Mouse (Mus musculus): ENCODE results near the gene Me1. TPM values are rescaled to one million over a fixed set of nuclear protein-coding genes. Genes with fewer than 3 reads are reported as not detected.
A peak's percentile ranks its signal among the peaks of the same experiment; 100 is the strongest.
"Not testable (repeated sequence)": the region's sequence is repeated elsewhere in the genome, so short reads cannot be mapped to it uniquely, and the experiment has no call there.

The Me1 gene
- polyA plus RNA-seq, 1 experiment from 2014 or later: 21.7 TPM

DNA sequence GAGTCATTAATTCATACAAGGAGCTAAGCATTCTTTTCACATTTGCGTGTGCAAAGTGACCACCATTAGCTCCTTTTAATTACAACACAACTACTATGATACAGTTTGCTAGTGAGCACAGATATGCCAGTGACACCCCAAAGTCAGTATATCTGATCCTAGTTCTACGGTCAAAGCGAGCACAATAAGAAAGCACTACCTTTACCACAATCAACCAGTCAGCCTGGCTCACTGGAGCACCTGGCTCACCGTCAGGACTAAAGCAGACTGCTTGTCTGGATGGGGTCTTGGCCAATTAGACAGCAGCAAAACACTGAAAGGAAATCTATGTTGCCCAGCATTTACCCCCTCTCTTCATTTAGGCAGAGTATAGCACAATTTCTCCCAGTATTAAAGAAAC lies 83.7 kb downstream of the Me1 start:
- no peaks in the 10 kb centered on the region for H3K9me3 ChIP-seq (replicated peaks; ENCODE audit: low read length)
- no peak for ATAC-seq (replicated peaks; ENCODE audit: low FRiP score, low read depth)
- no peaks in the 10 kb centered on the region for H3K27me3 ChIP-seq (ENCODE audit: insufficient read depth, low read length)
- TF ChIP-seq CTCF (IDR thresholded peaks at IDR 0.05; ENCODE audit: low read depth): no peak
- no peak overlapping the region for H3K9ac ChIP-seq (ENCODE audit: low read depth, low read length)
- no peaks in the 10 kb centered on the region for H3K36me3 ChIP-seq (ENCODE audit: insufficient read depth, low read length)
- H3K4me3 ChIP-seq (replicated peaks; ENCODE audit: low read depth, low read length): no peak overlapping the region
- H3K4me1 ChIP-seq (replicated peaks; ENCODE audit: insufficient read depth, low read length): no peaks in the 10 kb centered on the region
- 89% methylated on average over 4 of the region's 4 CpGs for WGBS
- DNase-seq (ENCODE audit: low spot score): no peak
- H3K4me2 ChIP-seq (ENCODE audit: low read length): no peak overlapping the region
- no peak overlapping the region for H3K27ac ChIP-seq

DNA sequence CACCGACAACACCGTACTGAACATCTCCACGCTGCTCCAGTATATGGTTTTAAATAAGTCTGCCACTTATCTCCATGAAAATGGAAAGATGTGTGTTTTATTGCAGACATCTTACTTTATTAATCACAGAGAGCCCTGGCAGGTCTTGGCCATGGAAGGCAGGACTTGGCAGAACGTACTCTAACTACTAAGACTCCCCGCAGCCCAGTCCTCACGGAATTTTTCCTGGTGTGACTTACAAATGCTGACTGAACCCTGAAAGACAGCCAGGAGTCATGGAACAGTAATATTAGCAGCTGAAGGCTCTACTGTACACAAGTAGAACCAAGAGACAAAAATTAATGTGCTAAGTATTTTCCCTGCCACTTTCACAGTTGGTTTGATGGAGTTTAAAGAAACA lies 90.0 kb downstream of the Me1 start:
- WGBS: 75% methylated on average over 6 of the region's 6 CpGs
- Histone ChIP-seq H3K4me2 (ENCODE audit: low read length) (no peak overlapping the region), H3K27ac (no peak overlapping the region)

DNA sequence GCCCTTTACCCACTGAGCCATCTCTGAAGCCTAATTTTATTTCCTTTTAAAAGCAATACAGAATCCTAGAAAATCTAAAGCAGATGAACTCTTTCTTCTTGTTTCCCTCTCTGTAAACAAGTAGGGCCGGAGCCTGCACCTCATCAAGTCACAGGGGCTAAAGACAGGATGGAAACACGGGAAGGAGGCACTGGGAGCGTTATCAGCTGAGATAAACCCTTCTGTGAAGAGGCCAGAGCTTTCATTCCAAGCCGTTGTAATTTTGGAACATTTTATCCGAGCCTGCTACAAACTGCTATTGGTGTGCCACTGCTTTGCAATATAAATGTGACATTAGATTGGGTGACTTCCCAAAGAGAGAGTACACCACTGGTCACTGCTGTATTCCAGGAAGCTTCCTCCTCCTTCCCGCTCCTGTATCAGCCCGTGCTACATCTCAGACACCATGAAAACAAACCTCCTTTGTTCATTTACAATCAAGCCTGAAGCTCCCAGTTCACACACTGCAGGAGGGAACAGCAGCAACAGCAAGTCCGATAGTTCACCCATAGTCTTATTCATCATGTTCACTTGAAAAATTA lies 95.9 kb downstream of the Me1 start:
- H3K9me3 ChIP-seq (replicated peaks; ENCODE audit: low read length): no peaks in the 10 kb centered on the region
- no peak overlapping the region for H3K27ac ChIP-seq
- DNase-seq (ENCODE audit: low spot score) (no peak), ATAC-seq (replicated peaks; ENCODE audit: low FRiP score, low read depth) (no peak)
- no peaks in the 10 kb centered on the region for H3K36me3 ChIP-seq (ENCODE audit: insufficient read depth, low read length)
- no peak overlapping the region for H3K4me3 ChIP-seq (replicated peaks; ENCODE audit: low read depth, low read length)
- H3K4me2 ChIP-seq (ENCODE audit: low read length): no peak overlapping the region
- no peaks in the 10 kb centered on the region for H3K4me1 ChIP-seq (replicated peaks; ENCODE audit: insufficient read depth, low read length)
- no peaks in the 10 kb centered on the region for H3K27me3 ChIP-seq (ENCODE audit: insufficient read depth, low read length)
- TF ChIP-seq CTCF (IDR thresholded peaks at IDR 0.05; ENCODE audit: low read depth): no peak
- H3K9ac ChIP-seq (ENCODE audit: low read depth, low read length): no peak overlapping the region
- WGBS: 61% methylated on average over 8 of the region's 8 CpGs

More for the DNA sequence above, 90.0 kb downstream of the Me1 start:
- DNase-seq (ENCODE audit: low spot score) (no peak), ATAC-seq (replicated peaks; ENCODE audit: low FRiP score, low read depth) (no peak)
- Histone ChIP-seq H3K4me3 (replicated peaks; ENCODE audit: low read depth, low read length) (no peak overlapping the region), H3K9ac (ENCODE audit: low read depth, low read length) (no peak overlapping the region), H3K9me3 (replicated peaks; ENCODE audit: low read length) (no peaks in the 10 kb centered on the region), H3K36me3 (ENCODE audit: insufficient read depth, low read length) (no peaks in the 10 kb centered on the region), H3K4me1 (replicated peaks; ENCODE audit: insufficient read depth, low read length) (no peaks in the 10 kb centered on the region), H3K27me3 (ENCODE audit: insufficient read depth, low read length) (no peaks in the 10 kb centered on the region)
- TF ChIP-seq CTCF (IDR thresholded peaks at IDR 0.05; ENCODE audit: low read depth): no peak

GRCm38 (mm10) chr9:86596983-86597382 lies 98.8 kb downstream of the Me1 start:
- H3K27me3 ChIP-seq (ENCODE audit: insufficient read depth, low read length); ATAC-seq (replicated peaks; ENCODE audit: low FRiP score, low read depth); DNase-seq (ENCODE audit: low spot score); H3K36me3 ChIP-seq (ENCODE audit: insufficient read depth, low read length); H3K9ac ChIP-seq (ENCODE audit: low read depth, low read length); H3K4me3 ChIP-seq (replicated peaks; ENCODE audit: low read depth, low read length); H3K4me1 ChIP-seq (replicated peaks; ENCODE audit: insufficient read depth, low read length); H3K9me3 ChIP-seq (replicated peaks; ENCODE audit: low read length); H3K27ac ChIP-seq; H3K4me2 ChIP-seq (ENCODE audit: low read length): not testable (repeated sequence)

DNA sequence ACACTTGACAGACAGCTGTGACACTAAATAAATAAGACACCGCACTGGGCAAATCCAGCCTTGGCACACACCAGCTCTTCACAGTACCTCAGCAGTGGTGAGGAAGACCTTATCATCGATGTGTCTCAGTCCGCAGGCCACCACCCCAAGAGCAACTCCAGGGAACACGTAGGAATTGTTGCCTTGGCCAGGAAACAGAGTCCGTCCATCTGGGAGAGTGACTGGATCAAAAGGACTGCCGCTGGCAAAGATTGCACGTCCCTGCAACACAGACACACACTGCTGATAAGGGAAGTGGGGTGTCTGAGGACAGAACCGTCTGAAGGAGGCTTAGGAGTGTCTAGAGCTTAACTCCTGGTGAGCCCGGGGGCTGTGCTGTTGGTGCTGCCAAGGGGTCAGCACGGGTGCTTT lies 101.4 kb downstream of the Me1 start:
- H3K4me2 ChIP-seq (ENCODE audit: low read length); H3K9ac ChIP-seq (ENCODE audit: low read depth, low read length); ATAC-seq (replicated peaks; ENCODE audit: low FRiP score, low read depth); H3K27me3 ChIP-seq (ENCODE audit: insufficient read depth, low read length); H3K36me3 ChIP-seq (ENCODE audit: insufficient read depth, low read length); DNase-seq (ENCODE audit: low spot score); H3K9me3 ChIP-seq (replicated peaks; ENCODE audit: low read length); H3K4me3 ChIP-seq (replicated peaks; ENCODE audit: low read depth, low read length); H3K27ac ChIP-seq; H3K4me1 ChIP-seq (replicated peaks; ENCODE audit: insufficient read depth, low read length): not testable (repeated sequence)
- 66% methylated on average over 9 of the region's 10 CpGs for WGBS

DNA sequence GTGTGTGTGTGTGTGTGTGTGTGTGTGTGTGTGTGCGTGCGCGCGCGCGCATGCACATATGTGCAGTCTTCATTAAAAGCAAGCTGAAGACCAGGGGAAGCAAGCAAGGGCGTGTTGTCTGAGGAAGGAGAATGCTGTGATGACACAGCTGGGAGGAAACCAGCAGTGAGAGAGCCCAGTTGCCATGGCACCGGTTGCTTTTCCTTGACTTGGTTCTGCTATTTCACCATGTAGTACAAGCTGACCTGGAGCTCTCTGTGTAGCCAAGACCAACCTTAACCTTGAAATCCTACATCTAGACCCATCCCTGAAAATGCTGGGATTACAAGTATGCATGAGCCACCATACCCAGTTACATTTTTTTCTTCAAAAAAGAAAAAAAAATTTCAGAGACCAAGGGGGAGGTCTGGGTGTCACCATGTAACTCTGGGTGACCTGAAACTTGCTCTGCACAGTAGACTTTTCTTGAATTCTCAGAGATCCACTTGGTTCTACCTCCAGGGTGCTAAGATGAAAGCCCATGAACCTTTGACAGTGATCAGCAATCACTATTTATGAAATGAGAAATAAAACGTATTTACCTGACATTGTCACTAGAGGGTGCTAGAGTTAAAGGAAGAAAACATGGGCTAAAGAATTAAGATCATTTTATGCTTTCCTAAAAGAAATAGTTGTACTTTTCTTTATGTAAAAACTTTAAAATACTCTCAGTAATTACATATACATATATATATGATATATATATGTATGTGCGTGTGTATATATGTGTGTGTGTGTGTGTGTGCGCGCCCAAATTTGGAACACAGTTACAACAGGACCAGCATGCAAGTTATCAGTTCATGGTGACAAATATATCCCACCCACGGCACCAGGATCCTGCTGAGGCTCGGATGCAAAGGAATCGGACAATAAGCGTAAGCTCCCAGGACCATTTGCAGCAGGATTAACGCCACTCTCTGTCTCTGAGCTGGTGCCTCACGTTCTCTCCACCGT lies 102.8 kb downstream of the Me1 start:
- Histone ChIP-seq H3K4me2 (ENCODE audit: low read length) (no peak overlapping the region), H3K9me3 (replicated peaks; ENCODE audit: low read length) (no peaks in the 10 kb centered on the region), H3K4me1 (replicated peaks; ENCODE audit: insufficient read depth, low read length) (no peaks in the 10 kb centered on the region), H3K36me3 (ENCODE audit: insufficient read depth, low read length) (no peaks in the 10 kb centered on the region), H3K27me3 (ENCODE audit: insufficient read depth, low read length) (no peaks in the 10 kb centered on the region), H3K4me3 (replicated peaks; ENCODE audit: low read depth, low read length) (no peak overlapping the region), H3K9ac (ENCODE audit: low read depth, low read length) (no peak overlapping the region), H3K27ac (no peak overlapping the region)
- ATAC-seq (replicated peaks; ENCODE audit: low FRiP score, low read depth): no peak
- peak; percentile 87 for TF ChIP-seq CTCF (IDR thresholded peaks at IDR 0.05; ENCODE audit: low read depth)
- peak; percentile 78 for DNase-seq (ENCODE audit: low spot score)
- whole genome bisulfite sequencing: 81% methylated on average over 19 of the region's 19 CpGs
